Mouse (Mus musculus) forebrain, embryonic 16.5 days (tissue): Measurements from ENCODE around the gene Lima1. TPM values are rescaled to one million over a fixed set of nuclear protein-coding genes. Genes with fewer than 3 reads are reported as not detected.
"Not testable (repeated sequence)": the region's sequence is repeated elsewhere in the genome, so short reads cannot be mapped to it uniquely, and the experiment has no call there.

ENCODE experiments used
- ATAC-seq: fragments of 200-750 bp; cut with Nextera tagmentation; 2 replicates; pipeline ENCODE4 v1.8.0; 2017; ENCODE audit warnings: mild to moderate bottlenecking, moderate library complexity
- H3K27ac ChIP-seq: fragments of 300-500 bp; sonication (generic); 2 replicates; pipeline ENCODE4 v1.5.1; 2014; ENCODE audit warnings: low read length, control low read depth
- H3K27me3 ChIP-seq: fragments of 300-500 bp; sonication (generic); replicated peaks from 2 replicates; pipeline ENCODE4 v1.6.1; 2014; ENCODE audit warnings: low read length; ENCODE audit not compliant: control insufficient read depth, insufficient read depth
- H3K36me3 ChIP-seq: fragments of 300-500 bp; sonication (generic); 2 replicates; pipeline ENCODE4 v1.6.1; 2014; ENCODE audit not compliant: control insufficient read depth, insufficient read depth
- H3K4me1 ChIP-seq: fragments of 300-500 bp; sonication (generic); replicated peaks from 2 replicates; pipeline ENCODE4 v1.6.1; 2014; ENCODE audit warnings: low read length; ENCODE audit not compliant: control insufficient read depth, insufficient read depth
- H3K4me2 ChIP-seq: fragments of 300-500 bp; sonication (generic); 2 replicates; pipeline ENCODE4 v1.6.1; 2014; ENCODE audit warnings: mild to moderate bottlenecking, low read length, control low read depth
- H3K4me3 ChIP-seq: fragments of 300-500 bp; sonication (generic); replicated peaks from 2 replicates; pipeline ENCODE4 v1.5.1; 2014; ENCODE audit warnings: mild to moderate bottlenecking, low read length, control low read depth
- H3K9ac ChIP-seq: fragments of 300-500 bp; sonication (generic); replicated peaks from 2 replicates; pipeline ENCODE4 v1.6.1; 2014; ENCODE audit warnings: low read depth, low read length, control low read depth
- H3K9me3 ChIP-seq: fragments of 300-500 bp; sonication (generic); 2 replicates; pipeline ENCODE4 v1.6.1; 2016; ENCODE audit warnings: low read length; ENCODE audit not compliant: control insufficient read depth
- WGBS: fragments of 180-500 bp; shearing (Covaris S2); extraction: QIAGEN DNeasy Blood & Tissue Kit; methylation state at CpG from one replicate; pipeline ENCODE4 v1.1.7; 2014; 5-methylcytosine and 5-hydroxymethylcytosine counted together
- polyA plus RNA-seq: library from polyadenylated mRNA; unstranded; fragments of >200 nt; fragmentation: Nextera tagmentation; extraction: Ambion mirVana; gene quantifications from 2 replicates; pipeline ENCODE4 v1.2.1, GENCODE M21; 2015

Lima1 gene
- polyA plus RNA-seq, 1 experiment from 2014 or later, result 38.0 TPM

- Histone ChIP-seq H3K27me3 (no peaks in the 10 kb centered on the region), H3K4me1 (peaks cover 9% of the 10 kb centered on the region), H3K36me3 (no peaks in the 10 kb centered on the region; the same call in 1 of the 2 replicates), H3K4me2 (no peak overlapping the region), H3K9ac (no peak overlapping the region), H3K4me3 (no peak overlapping the region), H3K27ac (no peak overlapping the region), H3K9me3 (no peaks in the 10 kb centered on the region)
- 94% methylated on average over 6 of the region's 6 CpGs for WGBS
- ATAC-seq, result no peak
Measured at GRCm38 (mm10) chr15:99790464-99790863, 84.8 kb downstream of the Lima1 start.

- Histone ChIP-seq H3K4me1 (peaks cover 9% of the 10 kb centered on the region), H3K4me3 (no peak overlapping the region), H3K4me2 (no peak overlapping the region), H3K27ac (peak overlapping the region; percentile 38), H3K27me3 (no peaks in the 10 kb centered on the region), H3K36me3 (0 out of 2 replicates have a peak, but pooled peaks cover 3% of the 10 kb centered on the region), H3K9me3 (no peaks in the 10 kb centered on the region), H3K9ac (peak overlapping the region; percentile 7; the same call in 1 of the 2 replicates)
- WGBS, result 50% methylated on average over 9 of the region's 9 CpGs
- peak; percentile 70 for ATAC-seq
Measured at GRCm38 (mm10) chr15:99787625-99788120, 87.6 kb downstream of the Lima1 start.

GRCm38 (mm10) chr15:99778677-99779335, 96.5 kb downstream of the Lima1 start:
- Histone ChIP-seq H3K27ac (no peak overlapping the region), H3K9ac (no peak overlapping the region), H3K4me1 (no peaks in the 10 kb centered on the region), H3K4me3 (no peak overlapping the region), H3K9me3 (no peaks in the 10 kb centered on the region), H3K4me2 (no peak overlapping the region), H3K36me3 (peaks cover 3% of the 10 kb centered on the region), H3K27me3 (no peaks in the 10 kb centered on the region)
- no peak for ATAC-seq
- 95% methylated on average over 16 of the region's 16 CpGs for WGBS

GRCm38 (mm10) chr15:99778148-99778547, 97.1 kb downstream of the Lima1 start:
- no peak overlapping the region for H3K9ac ChIP-seq
- no peak overlapping the region for H3K4me3 ChIP-seq
- no peaks in the 10 kb centered on the region for H3K9me3 ChIP-seq
- WGBS, result 18% methylated on average over 7 of the region's 7 CpGs
- ATAC-seq, result no peak; the same call in 1 of the 2 replicates
- no peak overlapping the region for H3K4me2 ChIP-seq
- peaks cover 1% of the 10 kb centered on the region for H3K36me3 ChIP-seq
- H3K4me1 ChIP-seq, result no peaks in the 10 kb centered on the region
- no peak overlapping the region for H3K27ac ChIP-seq
- H3K27me3 ChIP-seq, result no peaks in the 10 kb centered on the region

GRCm38 (mm10) chr15:99772925-99773324, 102.3 kb downstream of the Lima1 start:
- no peak overlapping the region for H3K4me2 ChIP-seq
- no peaks in the 10 kb centered on the region for H3K36me3 ChIP-seq

GRCm38 (mm10) chr15:99772881-99772924, 102.6 kb downstream of the Lima1 start, which contains the start of gene Cers5:
Gene Cers5, minus strand, starts transcription at chr15:99772885.
- Histone ChIP-seq H3K9ac (peak within 1 kb of the TSS; percentile 92), H3K4me1 (peaks cover 17% of the 10 kb centered on the region), H3K4me3 (peak within 1 kb of the TSS; percentile 76), H3K4me2 (peak within 1 kb of the TSS; percentile 91), H3K27ac (peak within 1 kb of the TSS; percentile 91)
- H3K36me3 ChIP-seq, H3K9me3 ChIP-seq, ATAC-seq, H3K27me3 ChIP-seq: not testable (repeated sequence)

More at GRCm38 (mm10) chr15:99772925-99773324, 102.3 kb downstream of the Lima1 start:
- no peak overlapping the region for H3K27ac ChIP-seq
- H3K27me3 ChIP-seq, result no peaks in the 10 kb centered on the region
- no peak for ATAC-seq
- peaks cover 17% of the 10 kb centered on the region for H3K4me1 ChIP-seq
- H3K9me3 ChIP-seq, result no peaks in the 10 kb centered on the region
- no peak overlapping the region for H3K4me3 ChIP-seq
- H3K9ac ChIP-seq, result no peak overlapping the region
- 24% methylated on average over 3 of the region's 3 CpGs for WGBS

- no peaks in the 10 kb centered on the region for H3K9me3 ChIP-seq
- peaks cover 17% of the 10 kb centered on the region for H3K4me1 ChIP-seq
- H3K4me3 ChIP-seq, result peak overlapping the region; percentile 76
- H3K36me3 ChIP-seq, result no peaks in the 10 kb centered on the region
- peak overlapping the region; percentile 91 for H3K4me2 ChIP-seq
- H3K27ac ChIP-seq, result peak overlapping the region; percentile 91
- peak overlapping the region; percentile 92 for H3K9ac ChIP-seq
- under 1% methylated on average over 41 of the region's 41 CpGs for WGBS
- no peaks in the 10 kb centered on the region for H3K27me3 ChIP-seq
- peak; percentile 95 for ATAC-seq
Measured at GRCm38 (mm10) chr15:99772277-99772880, 102.9 kb downstream of the Lima1 start.

- H3K4me3 ChIP-seq, result peak overlapping the region; percentile 76
- peak overlapping the region; percentile 91 for H3K4me2 ChIP-seq
- H3K9ac ChIP-seq, result peak overlapping the region; percentile 92
- peak; percentile 75 for ATAC-seq
- under 1% methylated on average over 59 of the region's 59 CpGs for WGBS
- H3K36me3 ChIP-seq, result no peaks in the 10 kb centered on the region
- no peaks in the 10 kb centered on the region for H3K27me3 ChIP-seq
- H3K27ac ChIP-seq, result peak overlapping the region; percentile 91
- H3K4me1 ChIP-seq, result peaks cover 17% of the 10 kb centered on the region
- H3K9me3 ChIP-seq, result no peaks in the 10 kb centered on the region
Measured at GRCm38 (mm10) chr15:99771601-99772276, 103.5 kb downstream of the Lima1 start.

GRCm38 (mm10) chr15:99771004-99771500, 104.2 kb downstream of the Lima1 start:
- ATAC-seq, result no peak
- Histone ChIP-seq H3K27me3 (no peaks in the 10 kb centered on the region), H3K4me2 (peak overlapping the region; percentile 91), H3K4me1 (peaks cover 17% of the 10 kb centered on the region), H3K27ac (peak overlapping the region; percentile 91), H3K36me3 (no peaks in the 10 kb centered on the region), H3K9ac (peak overlapping the region; percentile 92), H3K9me3 (no peaks in the 10 kb centered on the region), H3K4me3 (peak overlapping the region; percentile 76)
- 18% methylated on average over 5 of the region's 5 CpGs for WGBS
